Mouse (Mus musculus): ENCODE data around the gene Taar2.

- no peak for TF ChIP-seq CTCF (IDR thresholded peaks at IDR 0.05; ENCODE audit: borderline replicate concordance, control insufficient read depth, extremely low read depth, insufficient read depth, low read length, poor library complexity)
- no peak for TF ChIP-seq POLR2A (IDR thresholded peaks at IDR 0.05; ENCODE audit: control insufficient read depth, extremely low read depth, insufficient read depth, low read length, poor library complexity)
Measured at GRCm38 (mm10) chr10:23949508-23950005, 11.2 kb downstream of the Taar2 start, which contains the start of gene Taar3.

All from thymus, adult 2 months (tissue).